Mouse (Mus musculus) left cerebral cortex, postnatal 10 days (tissue): ENCODE measurements around the gene Ifrd1. TPM values are rescaled to one million over a fixed set of nuclear protein-coding genes. Genes with fewer than 3 reads are reported as not detected.
A peak's percentile ranks its signal among the peaks of the same experiment; 100 is the strongest.
"Not testable (repeated sequence)": the region's sequence is repeated elsewhere in the genome, so short reads cannot be mapped to it uniquely, and the experiment has no call there.

Experiments used
- DNase-seq, 2 experiments: peaks; one replicate each; pipeline ENCODE4 v3.0.0; 2021 to 2022; ENCODE audit warnings: low spot score in 2 of 2, mixed read lengths in 1 of 2; ENCODE audit errors: extremely low spot score in 1 of 2
- intact Hi-C: fragments of 180-260 bp; cut with DNase I; formaldehyde crosslinking; loops from one replicate; pipeline ENCODE4 v1.15.1; 2025
- total RNA-seq, 2 experiments: library from RNA; stranded (reverse); gene quantifications; 2 replicates each; pipeline ENCODE4 v1.2.3; 2021

Gene Ifrd1
- total RNA-seq, 2 experiments from 2014 or later: 89.8 to 108 TPM

GRCm38 (mm10) chr12:40207909-40208308, 40.4 kb downstream of the Ifrd1 start:
- intact Hi-C loops: no loop called here
- no peak for DNase-seq

DNA sequence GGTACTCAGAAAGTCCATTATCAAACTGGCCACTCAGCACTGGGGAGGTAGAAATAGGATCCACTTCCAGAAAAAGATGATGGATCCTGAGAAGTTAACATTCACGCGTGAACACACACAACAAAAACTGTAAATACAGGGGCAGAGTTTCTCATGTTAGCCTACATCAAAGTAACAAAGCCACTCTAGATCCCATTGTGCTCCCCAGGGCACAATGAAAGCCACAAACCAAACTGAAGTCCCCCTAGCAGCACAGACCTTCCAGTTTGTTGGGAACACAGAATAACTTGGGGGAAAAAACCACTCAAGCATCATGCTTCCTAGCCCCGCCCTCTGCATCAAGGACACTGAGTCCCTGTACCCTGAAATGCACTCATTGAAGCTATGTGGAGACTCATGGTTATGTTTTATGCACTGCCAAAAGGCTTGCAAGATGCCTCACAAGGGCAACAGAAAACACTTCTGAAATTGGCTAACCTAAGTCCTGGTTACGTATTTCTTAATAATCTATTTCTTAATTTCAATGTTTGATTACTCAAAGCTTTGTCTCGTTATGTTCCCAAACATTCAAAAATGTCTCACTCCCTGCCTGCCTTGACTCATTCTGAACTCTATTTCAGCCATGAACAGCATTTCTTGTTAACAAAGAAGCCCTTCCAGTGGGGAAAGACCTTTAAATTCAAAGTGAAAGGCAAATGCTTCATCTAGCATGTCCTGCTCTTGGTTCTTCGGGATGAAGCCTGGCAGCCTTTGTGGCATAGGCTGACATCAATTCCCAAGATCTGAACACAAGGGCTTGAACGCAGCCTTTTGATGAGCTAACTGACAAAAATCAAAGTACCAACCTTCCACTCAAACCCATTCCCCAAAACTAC, 45.9 kb downstream of the Ifrd1 start:
- intact Hi-C loops: no loop called here
- DNase-seq: no peak

GRCm38 (mm10) chr12:40200484-40201235, 47.6 kb downstream of the Ifrd1 start:
- intact Hi-C loops: no loop called here
- DNase-seq: no peak

DNA sequence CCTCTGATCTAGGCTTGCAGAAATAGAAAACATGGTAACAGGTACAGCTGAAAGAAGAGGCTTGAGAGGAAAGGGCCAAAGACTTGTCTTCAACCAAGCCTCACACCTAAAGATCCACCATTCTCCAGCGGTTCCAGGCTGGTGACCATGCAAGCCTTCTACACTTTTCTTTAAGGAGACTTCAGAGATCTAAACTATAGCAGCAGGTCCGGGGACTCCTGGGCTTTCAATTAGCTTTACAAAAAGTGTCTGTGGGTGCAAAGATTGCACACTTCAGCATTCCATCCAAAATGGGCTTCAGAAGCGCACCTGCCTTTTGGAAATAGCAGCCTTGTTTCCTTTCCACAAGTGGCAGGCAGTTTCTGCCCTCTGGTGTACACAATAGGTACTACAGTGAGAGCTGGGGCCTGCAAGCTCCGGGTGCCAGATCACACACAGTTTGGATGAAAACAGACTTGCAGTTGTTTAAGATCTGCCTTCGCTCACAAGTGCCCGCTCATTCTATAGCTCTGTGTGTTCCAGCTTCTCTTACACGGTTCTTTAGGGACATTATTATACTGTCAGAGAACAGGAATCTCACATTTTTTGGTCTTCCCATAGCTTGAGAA, 48.4 kb downstream of the Ifrd1 start:
- peak; percentile 59 to 67 for DNase-seq
- intact Hi-C loops: no loop called here

- no peak for DNase-seq
- intact Hi-C loops: no loop called here
Observed at GRCm38 (mm10) chr12:40199302-40199701, 49.0 kb downstream of the Ifrd1 start, which contains the start of gene Lsmem1. Gene Lsmem1, minus strand, starts transcription at chr12:40199490.

GRCm38 (mm10) chr12:40198427-40198826, 49.9 kb downstream of the Ifrd1 start:
- DNase-seq: no peak
- intact Hi-C loops: no loop called here

GRCm38 (mm10) chr12:40198019-40198418, 50.3 kb downstream of the Ifrd1 start:
- DNase-seq: no peak
- intact Hi-C loops: no loop called here

DNA sequence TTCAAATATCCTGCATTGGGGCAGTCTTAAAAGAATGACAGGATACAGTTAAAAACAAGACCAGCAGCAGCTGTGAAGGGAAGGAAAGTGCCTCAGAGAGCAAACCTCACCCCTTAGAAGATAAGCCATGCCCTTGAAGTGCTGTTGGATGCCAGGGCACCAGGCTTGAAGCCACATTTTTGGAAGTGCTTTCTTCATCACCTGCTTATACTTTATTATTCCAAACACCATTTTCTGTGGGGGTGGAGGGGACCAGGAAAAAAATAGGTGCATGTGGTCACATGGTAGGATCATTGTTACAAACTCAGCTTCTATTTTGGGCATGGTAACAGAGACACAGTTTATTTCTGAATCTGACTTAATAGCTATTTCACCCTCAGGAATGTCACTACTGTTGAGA, 50.8 kb downstream of the Ifrd1 start:
- intact Hi-C loops: no loop called here
- DNase-seq: no peak

- intact Hi-C loops: no loop called here
- DNase-seq: no peak
Observed at GRCm38 (mm10) chr12:40185474-40185873, 62.8 kb downstream of the Ifrd1 start.

DNA sequence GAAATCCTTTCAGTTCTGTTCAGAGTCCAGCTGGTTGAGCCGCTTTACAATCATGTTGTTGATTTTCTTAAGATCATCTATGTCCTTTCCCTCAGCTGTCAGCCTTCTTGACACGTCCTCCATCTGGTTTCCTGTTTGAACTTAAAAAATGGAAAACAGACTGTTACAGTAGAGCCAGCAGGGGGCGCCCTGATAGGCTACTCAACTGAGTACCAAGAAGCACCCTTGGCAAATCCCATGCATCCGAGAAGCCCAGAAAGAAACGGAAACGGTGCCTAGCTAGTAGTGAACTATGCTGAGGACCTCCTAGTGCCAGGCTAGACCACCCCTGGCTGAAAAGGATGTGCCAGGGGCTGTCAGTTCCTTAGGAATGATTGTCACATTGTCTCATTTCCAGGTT, 71.2 kb downstream of the Ifrd1 start:
- DNase-seq: no peak
- intact Hi-C loops: no loop called here

GRCm38 (mm10) chr12:40176158-40176557, 72.1 kb downstream of the Ifrd1 start:
- DNase-seq: no peak
- intact Hi-C loops: no loop called here

- DNase-seq, intact Hi-C loops: not testable (repeated sequence)
Observed at GRCm38 (mm10) chr12:40175171-40175570, 73.1 kb downstream of the Ifrd1 start.

DNA sequence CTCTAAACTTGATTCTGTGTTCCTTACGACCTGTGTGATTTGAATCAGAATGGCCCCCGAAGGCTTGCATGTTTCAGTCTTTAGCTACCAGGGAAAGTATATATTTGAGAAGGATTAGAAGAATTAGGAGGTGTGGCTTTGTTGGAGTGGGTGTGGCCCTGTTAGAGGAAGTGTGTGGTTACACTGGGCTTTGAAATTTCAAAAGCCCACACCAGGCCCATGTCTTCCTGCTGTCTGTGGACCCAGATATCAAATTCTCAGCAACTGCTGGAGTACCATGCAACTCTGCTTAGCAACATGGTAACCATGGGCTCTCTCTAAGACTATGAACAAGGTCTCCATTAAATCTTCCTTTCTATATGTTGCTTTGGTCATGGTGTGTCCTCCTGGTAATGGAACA, 76.7 kb downstream of the Ifrd1 start:
- no peak for DNase-seq
- intact Hi-C loops: no loop called here

DNA sequence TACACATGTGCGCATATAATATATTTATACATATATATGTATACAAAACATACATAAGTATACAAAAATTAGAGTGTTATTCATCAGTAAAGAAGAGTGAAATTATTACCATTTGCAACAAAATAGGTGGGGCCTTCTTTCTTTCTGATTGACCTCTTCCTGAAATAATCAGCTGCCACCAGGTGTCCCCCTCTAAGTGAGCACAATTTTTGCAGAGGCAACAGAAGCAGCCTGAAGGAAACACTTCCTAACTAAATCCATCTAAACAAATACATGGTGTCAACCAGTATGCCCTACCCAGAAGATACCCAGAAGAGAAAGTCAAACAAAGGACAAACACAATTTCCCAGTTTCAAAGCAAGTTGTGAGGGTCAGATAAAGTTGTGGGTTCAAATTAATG, 78.6 kb downstream of the Ifrd1 start:
- intact Hi-C loops: no loop called here
- DNase-seq: no peak

GRCm38 (mm10) chr12:40164621-40165020, 83.7 kb downstream of the Ifrd1 start:
- intact Hi-C loops: loop anchor here (2.0 kb wide), 1 partner anchor 84 kb away; no protein-coding TSS in a partner anchor
- peak in 1 of 2 experiments; percentile 55 for DNase-seq

GRCm38 (mm10) chr12:40160777-40161176, 87.5 kb downstream of the Ifrd1 start:
- intact Hi-C loops: no loop called here

GRCm38 (mm10) chr12:40154188-40154587, 94.1 kb downstream of the Ifrd1 start:
- intact Hi-C loops: no loop called here
- no peak for DNase-seq

More at GRCm38 (mm10) chr12:40160777-40161176, 87.5 kb downstream of the Ifrd1 start:
- DNase-seq: no peak

GRCm38 (mm10) chr12:40152353-40153069, 95.8 kb downstream of the Ifrd1 start:
- intact Hi-C loops: no loop called here
- no peak for DNase-seq
